Mouse (Mus musculus): ENCODE measurements at regions not wholly inside any gene's neighbourhood (a gene's known extent, or its start where the extent isn't known, plus 50 kb on each side); places are given as distances from the start of the nearest gene placed in this dataset.
A peak's percentile ranks its signal among the peaks of the same experiment; 100 is the strongest.

- no peaks in the 10 kb centered on the region for H3K79me3 ChIP-seq (ENCODE audit: low read depth)
- no peak overlapping the region for H3K4me3 ChIP-seq (ENCODE audit: insufficient read depth, poor library complexity, severe bottlenecking)
- H3K79me2 ChIP-seq (ENCODE audit: control insufficient read depth, insufficient read depth) = no peaks in the 10 kb centered on the region
- H3ac ChIP-seq (ENCODE audit: control insufficient read depth, insufficient read length, low read depth) = no peak overlapping the region
- no peak for TF ChIP-seq MAX (IDR thresholded peaks at IDR 0.05)
- no peak for TF ChIP-seq CEBPB (IDR thresholded peaks at IDR 0.05; ENCODE audit: low read depth)
- no peak for TF ChIP-seq USF1 (IDR thresholded peaks at IDR 0.05; ENCODE audit: low read depth)
- no peak for TF ChIP-seq MYOD1 (IDR thresholded peaks at IDR 0.05; ENCODE audit: control insufficient read depth, insufficient read length, low read depth)
- TF ChIP-seq MYOG (IDR thresholded peaks at IDR 0.05; ENCODE audit: control insufficient read depth, extremely low read depth, insufficient read length) = no peak
- no peak for TF ChIP-seq FOSL1 (IDR thresholded peaks at IDR 0.05; ENCODE audit: insufficient read depth, low read length, poor library complexity, severe bottlenecking)
- no peak for TF ChIP-seq CTCF (IDR thresholded peaks at IDR 0.05; ENCODE audit: control insufficient read depth, insufficient read depth, insufficient read length)
- H3K36me3 ChIP-seq (ENCODE audit: control insufficient read depth, insufficient read depth) = no peaks in the 10 kb centered on the region
- no peaks in the 10 kb centered on the region for H3K27me3 ChIP-seq (ENCODE audit: control insufficient read depth, insufficient read depth, insufficient read length)
These were observed 98.8 kb downstream of the Efnb2 start for GRCm38 (mm10) chr8:8562268-8562667.

- Histone ChIP-seq H3K79me2 (ENCODE audit: control insufficient read depth, insufficient read depth) (no peaks in the 10 kb centered on the region), H3K79me3 (ENCODE audit: low read depth) (no peaks in the 10 kb centered on the region)
- TF ChIP-seq FOSL1 (IDR thresholded peaks at IDR 0.05; ENCODE audit: insufficient read depth, low read length, poor library complexity, severe bottlenecking) (no peak), CEBPB (IDR thresholded peaks at IDR 0.05; ENCODE audit: low read depth) (no peak), MYOD1 (IDR thresholded peaks at IDR 0.05; ENCODE audit: control insufficient read depth, insufficient read length, low read depth) (peak; percentile 60)
These were observed 103.0 kb downstream of the Efnb2 start for GRCm38 (mm10) chr8:8558050-8558449.

GRCm38 (mm10) chr8:8556152-8556551 lies 104.9 kb downstream of the Efnb2 start:
- no peak overlapping the region for H3ac ChIP-seq (ENCODE audit: control insufficient read depth, insufficient read length, low read depth)
- no peaks in the 10 kb centered on the region for H3K79me2 ChIP-seq (ENCODE audit: control insufficient read depth, insufficient read depth)
- no peaks in the 10 kb centered on the region for H3K27me3 ChIP-seq (ENCODE audit: control insufficient read depth, insufficient read depth, insufficient read length)
- no peaks in the 10 kb centered on the region for H3K36me3 ChIP-seq (ENCODE audit: control insufficient read depth, insufficient read depth)
- H3K4me3 ChIP-seq (ENCODE audit: insufficient read depth, poor library complexity, severe bottlenecking) = no peak overlapping the region
- no peaks in the 10 kb centered on the region for H3K79me3 ChIP-seq (ENCODE audit: low read depth)
- TF ChIP-seq USF1 (IDR thresholded peaks at IDR 0.05; ENCODE audit: low read depth) (no peak), MYOG (IDR thresholded peaks at IDR 0.05; ENCODE audit: control insufficient read depth, extremely low read depth, insufficient read length) (no peak), MYOD1 (IDR thresholded peaks at IDR 0.05; ENCODE audit: control insufficient read depth, insufficient read length, low read depth) (peak; percentile 95), MAX (IDR thresholded peaks at IDR 0.05) (peak; percentile 15)

More at GRCm38 (mm10) chr8:8558050-8558449, 103.0 kb downstream of the Efnb2 start:
- H3K27me3 ChIP-seq (ENCODE audit: control insufficient read depth, insufficient read depth, insufficient read length) = no peaks in the 10 kb centered on the region
- no peaks in the 10 kb centered on the region for H3K36me3 ChIP-seq (ENCODE audit: control insufficient read depth, insufficient read depth)
- H3K4me3 ChIP-seq (ENCODE audit: insufficient read depth, poor library complexity, severe bottlenecking) = no peak overlapping the region
- H3ac ChIP-seq (ENCODE audit: control insufficient read depth, insufficient read length, low read depth) = no peak overlapping the region

- Histone ChIP-seq H3K79me2 (ENCODE audit: control insufficient read depth, insufficient read depth) (no peaks in the 10 kb centered on the region), H3K79me3 (ENCODE audit: low read depth) (no peaks in the 10 kb centered on the region), H3K27me3 (ENCODE audit: control insufficient read depth, insufficient read depth, insufficient read length) (no peaks in the 10 kb centered on the region), H3K36me3 (ENCODE audit: control insufficient read depth, insufficient read depth) (no peaks in the 10 kb centered on the region), H3ac (ENCODE audit: control insufficient read depth, insufficient read length, low read depth) (no peak overlapping the region), H3K4me3 (ENCODE audit: insufficient read depth, poor library complexity, severe bottlenecking) (no peak overlapping the region)
- TF ChIP-seq FOSL1 (IDR thresholded peaks at IDR 0.05; ENCODE audit: insufficient read depth, low read length, poor library complexity, severe bottlenecking) (no peak), MYOD1 (IDR thresholded peaks at IDR 0.05; ENCODE audit: control insufficient read depth, insufficient read length, low read depth) (no peak), CEBPB (IDR thresholded peaks at IDR 0.05; ENCODE audit: low read depth) (no peak), USF1 (IDR thresholded peaks at IDR 0.05; ENCODE audit: low read depth) (no peak), CTCF (IDR thresholded peaks at IDR 0.05; ENCODE audit: control insufficient read depth, insufficient read depth, insufficient read length) (no peak), MYOG (IDR thresholded peaks at IDR 0.05; ENCODE audit: control insufficient read depth, extremely low read depth, insufficient read length) (no peak), MAX (IDR thresholded peaks at IDR 0.05) (no peak)
These were observed 106.4 kb downstream of the Efnb2 start for GRCm38 (mm10) chr8:8554691-8555090.

GRCm38 (mm10) chr8:8552779-8553178 lies 108.3 kb downstream of the Efnb2 start:
- TF ChIP-seq CTCF (IDR thresholded peaks at IDR 0.05; ENCODE audit: control insufficient read depth, insufficient read depth, insufficient read length) (no peak), MAX (IDR thresholded peaks at IDR 0.05) (no peak), MYOD1 (IDR thresholded peaks at IDR 0.05; ENCODE audit: control insufficient read depth, insufficient read length, low read depth) (no peak), FOSL1 (IDR thresholded peaks at IDR 0.05; ENCODE audit: insufficient read depth, low read length, poor library complexity, severe bottlenecking) (no peak), USF1 (IDR thresholded peaks at IDR 0.05; ENCODE audit: low read depth) (no peak), CEBPB (IDR thresholded peaks at IDR 0.05; ENCODE audit: low read depth) (no peak), MYOG (IDR thresholded peaks at IDR 0.05; ENCODE audit: control insufficient read depth, extremely low read depth, insufficient read length) (no peak)
- Histone ChIP-seq H3ac (ENCODE audit: control insufficient read depth, insufficient read length, low read depth) (no peak overlapping the region), H3K79me2 (ENCODE audit: control insufficient read depth, insufficient read depth) (no peaks in the 10 kb centered on the region), H3K36me3 (ENCODE audit: control insufficient read depth, insufficient read depth) (no peaks in the 10 kb centered on the region), H3K79me3 (ENCODE audit: low read depth) (no peaks in the 10 kb centered on the region), H3K27me3 (ENCODE audit: control insufficient read depth, insufficient read depth, insufficient read length) (no peaks in the 10 kb centered on the region), H3K4me3 (ENCODE audit: insufficient read depth, poor library complexity, severe bottlenecking) (no peak overlapping the region)

GRCm38 (mm10) chr8:8536626-8537025 lies 124.4 kb downstream of the Efnb2 start:
- no peak overlapping the region for H3K4me3 ChIP-seq (ENCODE audit: insufficient read depth, poor library complexity, severe bottlenecking)
- H3ac ChIP-seq (ENCODE audit: control insufficient read depth, insufficient read length, low read depth) = no peak overlapping the region
- H3K79me3 ChIP-seq (ENCODE audit: low read depth) = no peaks in the 10 kb centered on the region
- H3K27me3 ChIP-seq (ENCODE audit: control insufficient read depth, insufficient read depth, insufficient read length) = no peaks in the 10 kb centered on the region
- TF ChIP-seq CTCF (IDR thresholded peaks at IDR 0.05; ENCODE audit: control insufficient read depth, insufficient read depth, insufficient read length) (no peak), MYOD1 (IDR thresholded peaks at IDR 0.05; ENCODE audit: control insufficient read depth, insufficient read length, low read depth) (no peak), CEBPB (IDR thresholded peaks at IDR 0.05; ENCODE audit: low read depth) (no peak), MYOG (IDR thresholded peaks at IDR 0.05; ENCODE audit: control insufficient read depth, extremely low read depth, insufficient read length) (no peak), MAX (IDR thresholded peaks at IDR 0.05) (no peak), FOSL1 (IDR thresholded peaks at IDR 0.05; ENCODE audit: insufficient read depth, low read length, poor library complexity, severe bottlenecking) (no peak), USF1 (IDR thresholded peaks at IDR 0.05; ENCODE audit: low read depth) (no peak)
- H3K36me3 ChIP-seq (ENCODE audit: control insufficient read depth, insufficient read depth) = no peaks in the 10 kb centered on the region
- H3K79me2 ChIP-seq (ENCODE audit: control insufficient read depth, insufficient read depth) = no peaks in the 10 kb centered on the region

All from C2C12 (cell line).